In the genomic region with DNA sequence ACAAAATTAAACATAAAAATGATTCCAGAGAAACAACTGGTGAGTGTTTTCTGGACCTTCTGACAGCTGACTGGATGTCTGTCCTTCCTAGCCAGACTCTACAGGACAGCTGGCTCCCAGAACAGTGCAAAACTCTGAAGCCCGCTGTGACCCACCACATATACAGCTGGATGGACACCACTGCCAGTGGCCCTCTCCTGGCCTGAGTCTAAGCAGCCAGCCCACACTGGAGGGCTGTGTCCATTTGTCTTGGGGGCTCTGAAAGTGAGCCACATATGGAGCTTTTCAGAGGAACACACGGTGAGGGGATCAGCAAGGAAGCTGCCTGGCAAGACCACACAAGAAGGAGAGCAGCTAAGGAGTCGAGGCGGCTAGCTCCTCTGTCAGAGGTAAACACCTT, we compare ENCODE assay signal across 14 mouse cellular contexts. TPM values are rescaled to one million over a fixed set of nuclear protein-coding genes. Genes with fewer than 3 reads are reported as not detected.
DNase-seq lines count a peak whose midpoint lies in the region; ATAC-seq and TF ChIP-seq lines count a peak whose summit lies in the region.
"Had no signal": no experiment of that assay in that cellular context is flagged by ENCODE, and none has a peak within 500 bp of the region (broad histone marks: within the 10 kb centered on the region; RNA-seq: fewer than 3 reads in every experiment).

No protein-coding gene starts in this region.

- H3K9me3 ChIP-seq in forebrain, embryonic 12.5 days, result no peaks in the 10 kb centered on the region
- H3K9me3 ChIP-seq in forebrain, embryonic 16.5 days (ENCODE audit: control insufficient read depth, low read length), result no peaks in the 10 kb centered on the region
- H3K9me3 ChIP-seq in lung, postnatal 0 days (ENCODE audit: low read length), result no peaks in the 10 kb centered on the region
- H3K9me3 ChIP-seq in forebrain, embryonic 15.5 days, result no peaks in the 10 kb centered on the region
- H3K9me3 ChIP-seq in stomach, embryonic 15.5 days, result no peaks in the 10 kb centered on the region

- no peak for TF ChIP-seq CTCF in lung, postnatal 0 days (IDR thresholded peaks at IDR 0.05)

- H3K36me3 ChIP-seq in forebrain, embryonic 12.5 days (replicated peaks), result no peaks in the 10 kb centered on the region
- no peaks in the 10 kb centered on the region for H3K36me3 ChIP-seq in forebrain, embryonic 16.5 days (ENCODE audit: control insufficient read depth, insufficient read depth)
- no peaks in the 10 kb centered on the region for H3K36me3 ChIP-seq in lung, postnatal 0 days (ENCODE audit: insufficient read depth, low read length)
- no peaks in the 10 kb centered on the region for H3K36me3 ChIP-seq in forebrain, embryonic 15.5 days
- no peaks in the 10 kb centered on the region for H3K36me3 ChIP-seq in stomach, embryonic 15.5 days

- H3K27ac ChIP-seq in forebrain, embryonic 12.5 days, result 0 out of 2 replicates have a peak overlapping the region, but pooled peaks have one; percentile 43
- no peak overlapping the region for H3K27ac ChIP-seq in forebrain, embryonic 16.5 days (ENCODE audit: low read length)
- no peak overlapping the region for H3K27ac ChIP-seq in lung, postnatal 0 days (ENCODE audit: low read length)
- peak overlapping the region; percentile 13; the same call in 1 of the 2 replicates for H3K27ac ChIP-seq in forebrain, embryonic 15.5 days (replicated peaks)
- H3K27ac ChIP-seq in stomach, embryonic 15.5 days, result peak overlapping the region; percentile 69
- H3K27ac ChIP-seq: liver, embryonic 14.5 days had no signal

- H3K4me2 ChIP-seq in forebrain, embryonic 12.5 days, result no peak overlapping the region
- H3K4me2 ChIP-seq in forebrain, embryonic 16.5 days (ENCODE audit: low read length), result no peak overlapping the region
- peak overlapping the region; percentile 22; the same call in 1 of the 2 replicates for H3K4me2 ChIP-seq in lung, postnatal 0 days (replicated peaks; ENCODE audit: low read depth, low read length)
- no peak overlapping the region for H3K4me2 ChIP-seq in forebrain, embryonic 15.5 days (replicated peaks)
- H3K4me2 ChIP-seq in stomach, embryonic 15.5 days, result peak overlapping the region; percentile 17; the same call in 1 of the 2 replicates

- no peak for ATAC-seq in forebrain, embryonic 12.5 days (ENCODE audit: low FRiP score)
- no peak for ATAC-seq in forebrain, embryonic 16.5 days
- ATAC-seq in lung, postnatal 0 days, result no peak
- ATAC-seq in forebrain, embryonic 15.5 days (replicated peaks), result no peak
- ATAC-seq in stomach, embryonic 15.5 days (ENCODE audit: insufficient read depth, low FRiP score, low read depth), result no peak
- ATAC-seq: hindbrain, embryonic 16.5 days had no signal

- no peaks in the 10 kb centered on the region for H3K27me3 ChIP-seq in forebrain, embryonic 12.5 days
- no peaks in the 10 kb centered on the region for H3K27me3 ChIP-seq in forebrain, embryonic 16.5 days (replicated peaks; ENCODE audit: control insufficient read depth, insufficient read depth, low read length)
- no peaks in the 10 kb centered on the region for H3K27me3 ChIP-seq in lung, postnatal 0 days (replicated peaks; ENCODE audit: insufficient read depth, low read length)
- no peaks in the 10 kb centered on the region for H3K27me3 ChIP-seq in forebrain, embryonic 15.5 days
- H3K27me3 ChIP-seq in stomach, embryonic 15.5 days (replicated peaks), result no peaks in the 10 kb centered on the region

- TF ChIP-seq EP300 in lung, postnatal 0 days (IDR thresholded peaks at IDR 0.05), result no peak

- H3K9ac ChIP-seq in forebrain, embryonic 12.5 days, result no peak overlapping the region
- H3K9ac ChIP-seq in forebrain, embryonic 16.5 days (replicated peaks; ENCODE audit: low read depth, low read length), result no peak overlapping the region
- H3K9ac ChIP-seq in lung, postnatal 0 days (replicated peaks; ENCODE audit: low read depth), result no peak overlapping the region
- no peak overlapping the region for H3K9ac ChIP-seq in forebrain, embryonic 15.5 days (replicated peaks)
- no peak overlapping the region for H3K9ac ChIP-seq in stomach, embryonic 15.5 days
- H3K9ac ChIP-seq: liver, embryonic 14.5 days had no signal

- H3K4me1 ChIP-seq in forebrain, embryonic 12.5 days, result peaks cover 96% of the 10 kb centered on the region
- peaks cover 93% of the 10 kb centered on the region for H3K4me1 ChIP-seq in forebrain, embryonic 16.5 days (replicated peaks; ENCODE audit: control insufficient read depth, insufficient read depth, low read length)
- H3K4me1 ChIP-seq in lung, postnatal 0 days (ENCODE audit: insufficient read depth, low read depth, low read length), result peaks cover 13% of the 10 kb centered on the region; the same call in 1 of the 2 replicates
- peaks cover 100% of the 10 kb centered on the region for H3K4me1 ChIP-seq in forebrain, embryonic 15.5 days
- peaks cover 47% of the 10 kb centered on the region for H3K4me1 ChIP-seq in stomach, embryonic 15.5 days

- 21% methylated on average over 4 of the region's 4 CpGs for WGBS in forebrain, embryonic 12.5 days
- 17% methylated on average over 4 of the region's 4 CpGs for WGBS in forebrain, embryonic 16.5 days
- 30% methylated on average over 4 of the region's 4 CpGs for WGBS in lung, postnatal 0 days
- WGBS in forebrain, embryonic 15.5 days, result 19% methylated on average over 4 of the region's 4 CpGs
- 25% methylated on average over 4 of the region's 4 CpGs for WGBS in stomach, embryonic 15.5 days

- no peak overlapping the region for H3K4me3 ChIP-seq in forebrain, embryonic 12.5 days (replicated peaks)
- no peak overlapping the region for H3K4me3 ChIP-seq in forebrain, embryonic 16.5 days (replicated peaks; ENCODE audit: low read length)
- H3K4me3 ChIP-seq in lung, postnatal 0 days (ENCODE audit: low read depth, low read length), result no peak overlapping the region
- H3K4me3 ChIP-seq in forebrain, embryonic 15.5 days, result no peak overlapping the region
- no peak overlapping the region for H3K4me3 ChIP-seq in stomach, embryonic 15.5 days (replicated peaks)

- DNase-seq in lung, postnatal 0 days (ENCODE audit: low spot score), result no peak
- DNase-seq in lung, postnatal 4 days, result no peak
- DNase-seq in urinary bladder, postnatal 4 days (ENCODE audit: low spot score in 2 of 2), result no peak
- no peak for DNase-seq in retina, postnatal 1 day
- DNase-seq: adrenal gland, adult 2 months; cerebellum, adult 9-11 months; heart, adult 18-20 months; thymus, postnatal 36 days had no signal

RNA-seq across cellular contexts. Expression of a gene that starts 51.8 kb away (rescaled TPM):
- polyA plus RNA-seq in forebrain, embryonic 12.5 days (2016; fragmentation: Nextera tagmentation; extraction: Ambion mirVana), result 116 and 130 TPM in 2 replicates
- polyA plus RNA-seq in forebrain, embryonic 16.5 days (2015; fragmentation: Nextera tagmentation; extraction: Ambion mirVana), result 129 and 134 TPM in 2 replicates
- polyA plus RNA-seq in lung, postnatal 0 days (2015; fragmentation: Nextera tagmentation; extraction: Ambion mirVana), result 18.4 and 21.3 TPM in 2 replicates
- 125 and 130 TPM in 2 replicates for polyA plus RNA-seq in forebrain, embryonic 15.5 days (2015; fragmentation: Nextera tagmentation; extraction: Ambion mirVana)
- 40.2 and 44.9 TPM in 2 replicates for polyA plus RNA-seq in stomach, embryonic 15.5 days (2015; fragmentation: Nextera tagmentation; extraction: Ambion mirVana)

Comparison
In these comparisons a context has a peak if more than half of its experiments do, and no peak if none do; other contexts are left out.
1. H3K27ac ChIP-seq: peak in forebrain, embryonic 12.5 days (single experiment), forebrain, embryonic 15.5 days (single experiment) and stomach, embryonic 15.5 days (single experiment); none in forebrain, embryonic 16.5 days (single experiment) and lung, postnatal 0 days (single experiment).
2. H3K4me2 ChIP-seq: peak in lung, postnatal 0 days (single experiment) and stomach, embryonic 15.5 days (single experiment); none in forebrain, embryonic 12.5 days (single experiment), forebrain, embryonic 16.5 days (single experiment) and forebrain, embryonic 15.5 days (single experiment).